Mouse (Mus musculus) liver, embryonic 14.5 days (tissue): ENCODE data around the gene Gnai3. TPM values are rescaled to one million over a fixed set of nuclear protein-coding genes. Genes with fewer than 3 reads are reported as not detected.
A peak's percentile ranks its signal among the peaks of the same experiment; 100 is the strongest.

Experiments used
- ATAC-seq: fragments of 200-750 bp; cut with Nextera tagmentation; 2 replicates; pipeline ENCODE4 v1.8.0; 2017; ENCODE audit warnings: moderate number of reproducible peaks, mild to moderate bottlenecking, moderate library complexity; ENCODE audit not compliant: insufficient read depth
- DNase-seq, 3 experiments: peaks; one replicate each; pipeline ENCODE4 v3.0.0-alpha.2; 2012 to 2013; ENCODE audit warnings: low read depth in 3 of 3, low spot score in 3 of 3
- H3K27ac ChIP-seq: fragments of 300-500 bp; sonication (generic); 2 replicates; pipeline ENCODE4 v1.5.1; 2014; ENCODE audit warnings: moderate library complexity, mild to moderate bottlenecking, control low read depth, inconsistent platforms
- H3K27me3 ChIP-seq: fragments of 300-500 bp; sonication (generic); 2 replicates; pipeline ENCODE4 v1.6.1; 2014; ENCODE audit warnings: mild to moderate bottlenecking, low read length, moderate library complexity; ENCODE audit not compliant: control insufficient read depth, insufficient read depth
- H3K36me3 ChIP-seq: fragments of 300-500 bp; sonication (generic); replicated peaks from 2 replicates; pipeline ENCODE4 v1.6.1; 2014; ENCODE audit warnings: low read depth; ENCODE audit not compliant: control insufficient read depth, insufficient read depth
- H3K4me1 ChIP-seq, 2 experiments: fragments of 200-500 bp in 1 of 2; fragments of 300-500 bp in 1 of 2; sonication (generic) in 1 of 2; replicated peaks; 2 replicates each; pipeline ENCODE4 v1.6.1; 2012 to 2014; ENCODE audit warnings: antibody characterized with exemption in 1 of 2, inconsistent platforms in 1 of 2, low read length in 1 of 2; ENCODE audit not compliant: control insufficient read depth in 2 of 2, insufficient read depth in 2 of 2
- H3K4me2 ChIP-seq: fragments of 300-500 bp; sonication (generic); 2 replicates; pipeline ENCODE4 v1.6.1; 2014; ENCODE audit warnings: low read depth, mild to moderate bottlenecking, control low read depth, moderate library complexity
- H3K4me3 ChIP-seq, 2 experiments: fragments of 200-500 bp in 1 of 2; fragments of 300-500 bp in 1 of 2; sonication (generic) in 1 of 2; 2 replicates each; pipeline ENCODE4 v1.5.1; 2012 to 2014; ENCODE audit warnings: low read depth in 2 of 2, low read length in 2 of 2, mild to moderate bottlenecking in 2 of 2, control low read depth in 1 of 2, inconsistent platforms in 1 of 2, moderate library complexity in 1 of 2; ENCODE audit not compliant: insufficient read depth in 1 of 2
- H3K9ac ChIP-seq: fragments of 300-500 bp; sonication (generic); replicated peaks from 2 replicates; pipeline ENCODE4 v1.6.1; 2014; ENCODE audit warnings: mild to moderate bottlenecking, control low read depth, moderate library complexity
- H3K9me3 ChIP-seq: fragments of 300-500 bp; sonication (generic); 2 replicates; pipeline ENCODE4 v1.6.1; 2016; ENCODE audit warnings: low read length, mixed read lengths; ENCODE audit not compliant: control insufficient read depth
- CTCF ChIP-seq: IDR thresholded peaks from 2 replicates; pipeline ENCODE4 v1.5.1; 2016; ENCODE audit warnings: antibody characterized with exemption, low read depth, control low read depth
- EP300 ChIP-seq: IDR thresholded peaks from 2 replicates; pipeline ENCODE4 v1.6.1; 2016; ENCODE audit warnings: antibody characterized with exemption, low read depth
- WGBS: fragments of 180-500 bp; shearing (Covaris S2); extraction: QIAGEN DNeasy Blood & Tissue Kit; methylation state at CpG from one replicate; pipeline ENCODE4 v1.1.7; 2014; ENCODE audit not compliant: insufficient replicate concordance; 5-methylcytosine and 5-hydroxymethylcytosine counted together
- polyA plus RNA-seq, 2 experiments: library from polyadenylated mRNA; depleted of rRNA in 1 of 2; stranded (reverse) in 1 of 2; unstranded in 1 of 2; fragments of >200 nt; fragmentation: Nextera tagmentation in 1 of 2; extraction: Ambion mirVana in 1 of 2; gene quantifications; 2 replicates each; pipeline versions ENCODE4 v1.2.1 to v1.2.3; 2012 to 2014

Gnai3 gene
- polyA plus RNA-seq, 2 experiments = 28.7 to 58.0 TPM

DNA sequence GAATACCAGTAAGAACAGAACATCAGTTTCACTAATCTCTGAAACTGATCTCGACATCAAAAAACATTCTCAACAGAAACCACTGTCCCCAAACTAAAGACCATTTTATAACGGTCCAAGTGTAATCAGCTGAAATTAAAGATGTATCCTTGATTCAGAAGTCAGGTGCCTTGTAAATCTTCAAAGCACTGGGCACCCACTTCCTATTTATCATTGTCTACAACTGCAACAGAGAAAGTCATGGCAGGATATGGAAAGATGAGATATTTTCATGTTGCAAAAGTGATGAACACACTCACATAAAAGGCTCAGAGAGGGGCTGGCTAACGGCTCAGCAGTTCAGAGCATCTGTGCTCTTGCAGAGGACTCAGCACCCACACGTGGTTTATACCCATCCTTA, 5.2 kb downstream of the Gnai3 start:
- Histone ChIP-seq H3K4me1 (peaks cover 3 to 12% of the 10 kb centered on the region in 2 experiments), H3K9ac (no peak overlapping the region), H3K27ac (no peak overlapping the region), H3K36me3 (peaks cover 13% of the 10 kb centered on the region), H3K27me3 (no peaks in the 10 kb centered on the region), H3K9me3 (no peaks in the 10 kb centered on the region), H3K4me3 (no peak overlapping the region), H3K4me2 (no peak overlapping the region)
- DNase-seq (no peak), ATAC-seq (no peak)
- WGBS = 68% methylated on average over 4 of the region's 4 CpGs
- TF ChIP-seq EP300 = no peak
- no peak for TF ChIP-seq CTCF

DNA sequence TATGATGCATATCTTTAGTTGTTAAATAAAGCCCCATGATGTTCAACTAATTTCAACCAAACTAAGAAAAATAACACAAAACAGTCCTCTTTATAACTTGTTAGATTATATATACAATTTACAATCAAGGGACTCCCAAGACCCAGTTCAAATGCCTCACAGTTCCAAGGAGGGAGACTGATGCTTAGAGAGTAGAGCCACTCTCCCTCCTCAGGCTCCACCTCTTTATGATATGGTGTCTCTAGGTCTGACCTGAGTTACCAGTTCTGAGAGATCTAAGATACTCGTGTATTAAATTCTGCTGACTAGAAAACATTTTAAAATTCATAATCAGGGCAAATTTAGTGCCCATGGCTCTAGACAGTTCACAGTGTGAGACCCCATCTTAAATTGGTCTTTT, 6.8 kb downstream of the Gnai3 start:
- Histone ChIP-seq H3K9me3 (no peaks in the 10 kb centered on the region), H3K27me3 (no peaks in the 10 kb centered on the region), H3K36me3 (peaks cover 13% of the 10 kb centered on the region), H3K9ac (no peak overlapping the region), H3K27ac (no peak overlapping the region), H3K4me3 (no peak overlapping the region), H3K4me1 (peaks cover 0 to 11% of the 10 kb centered on the region in 2 experiments; a peak in 3 of 4 replicates), H3K4me2 (no peak overlapping the region)
- WGBS = 62% methylated on average over 1 of the region's 1 CpGs
- DNase-seq (no peak), ATAC-seq (no peak)
- TF ChIP-seq CTCF = no peak
- TF ChIP-seq EP300 = no peak

GRCm38 (mm10) chr3:108134701-108135100, 11.2 kb downstream of the Gnai3 start:
- Histone ChIP-seq H3K9me3 (no peaks in the 10 kb centered on the region), H3K27ac (no peak overlapping the region), H3K36me3 (peaks cover 8% of the 10 kb centered on the region), H3K4me2 (no peak overlapping the region), H3K9ac (no peak overlapping the region), H3K4me1 (peaks cover 23 to 29% of the 10 kb centered on the region in 2 experiments), H3K4me3 (no peak overlapping the region), H3K27me3 (no peaks in the 10 kb centered on the region)
- ATAC-seq (no peak), DNase-seq (no peak)
- TF ChIP-seq EP300 (no peak), CTCF (no peak)
- 44% methylated on average over 11 of the region's 11 CpGs for WGBS

DNA sequence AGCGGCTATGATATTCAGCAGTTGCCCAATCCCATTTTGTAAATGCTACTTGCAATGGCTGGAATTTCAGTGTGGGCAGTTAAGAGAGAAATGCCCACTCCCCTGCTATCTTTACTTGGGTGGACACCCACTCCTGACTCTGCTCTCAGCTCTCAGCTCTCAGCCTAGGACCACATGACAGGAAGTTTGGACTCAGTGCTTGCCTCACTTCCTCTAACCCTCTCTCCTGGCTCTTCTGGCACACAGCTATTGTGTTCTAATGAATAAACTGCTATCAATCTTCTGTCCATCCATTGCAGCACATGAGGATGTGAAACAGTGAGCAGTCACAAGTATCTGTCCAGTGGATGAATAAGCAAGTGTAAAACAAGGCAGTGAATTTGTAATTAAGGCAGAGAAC, 13.5 kb downstream of the Gnai3 start:
- Histone ChIP-seq H3K9ac (no peak overlapping the region), H3K4me2 (no peak overlapping the region), H3K9me3 (no peaks in the 10 kb centered on the region), H3K27me3 (no peaks in the 10 kb centered on the region), H3K36me3 (peaks cover 6% of the 10 kb centered on the region), H3K4me1 (peaks cover 42 to 49% of the 10 kb centered on the region in 2 experiments), H3K27ac (peak overlapping the region; percentile 16; the same call in 1 of the 2 replicates), H3K4me3 (no peak overlapping the region)
- no peak for ATAC-seq
- TF ChIP-seq EP300 (no peak), CTCF (no peak)
- WGBS = 68% methylated on average over 1 of the region's 1 CpGs
- DNase-seq = no peak

- no peak for ATAC-seq
- peak overlapping the region; percentile 31; the same call in 1 of the 2 replicates for H3K27ac ChIP-seq
- no peak for DNase-seq
- no peak overlapping the region for H3K4me3 ChIP-seq
- H3K4me2 ChIP-seq = no peak overlapping the region
- peaks cover 2% of the 10 kb centered on the region for H3K36me3 ChIP-seq
- H3K27me3 ChIP-seq = no peaks in the 10 kb centered on the region
- 60% methylated on average over 1 of the region's 1 CpGs for WGBS
- H3K9ac ChIP-seq = peak overlapping the region; percentile 32; the same call in 1 of the 2 replicates
- TF ChIP-seq CTCF = no peak
- TF ChIP-seq EP300 = no peak
- peaks cover 42 to 51% of the 10 kb centered on the region in 2 experiments for H3K4me1 ChIP-seq
- H3K9me3 ChIP-seq = no peaks in the 10 kb centered on the region
These were observed 14.1 kb downstream of the Gnai3 start for GRCm38 (mm10) chr3:108131821-108132220.
